Mouse (Mus musculus) regulatory T cell (primary cell): ENCODE measurements around the gene Mctp1.

ENCODE experiments used
- in situ Hi-C: fragments of 300-600 bp; cut with MboI, MseI; formaldehyde crosslinking; loops from one replicate; pipeline ENCODE4 v1.15.1; 2025; ENCODE audit warnings: high pct_unique_total_duplicates

The Mctp1 gene

GRCm38 (mm10) chr13:76823083-76823482 lies 438.7 kb downstream of the Mctp1 start:
- in situ Hi-C loops: no loop called here

- in situ Hi-C loops: no loop called here
Observed at GRCm38 (mm10) chr13:76824932-76825694, 440.8 kb downstream of the Mctp1 start.

GRCm38 (mm10) chr13:76827738-76828137 lies 443.4 kb downstream of the Mctp1 start:
- in situ Hi-C loops: no loop called here

GRCm38 (mm10) chr13:76838031-76838430 lies 453.7 kb downstream of the Mctp1 start:
- in situ Hi-C loops: no loop called here

GRCm38 (mm10) chr13:76840712-76841111 lies 456.4 kb downstream of the Mctp1 start:
- in situ Hi-C loops: loop anchor here (10.0 kb wide), 1 partner anchor 484 kb away; no protein-coding TSS in a partner anchor

- in situ Hi-C loops: loop anchor here (10.0 kb wide), 1 partner anchor 480 kb away; no protein-coding TSS in a partner anchor
Observed at GRCm38 (mm10) chr13:76844629-76845255, 460.4 kb downstream of the Mctp1 start.

- in situ Hi-C loops: no loop called here
Observed at GRCm38 (mm10) chr13:76850412-76851054, 466.2 kb downstream of the Mctp1 start.

- in situ Hi-C loops: no loop called here
Observed at GRCm38 (mm10) chr13:76854306-76854705, 470.0 kb downstream of the Mctp1 start.

- in situ Hi-C loops: no loop called here
Observed at GRCm38 (mm10) chr13:76855021-76855420, 470.7 kb downstream of the Mctp1 start.

- in situ Hi-C loops: no loop called here
Observed at GRCm38 (mm10) chr13:76857024-76857423, 472.7 kb downstream of the Mctp1 start.

GRCm38 (mm10) chr13:76858078-76858482 lies 473.7 kb downstream of the Mctp1 start:
- in situ Hi-C loops: no loop called here

- in situ Hi-C loops: no loop called here
Observed at GRCm38 (mm10) chr13:76870291-76870690, 486.0 kb downstream of the Mctp1 start.

- in situ Hi-C loops: no loop called here
Observed at GRCm38 (mm10) chr13:76877887-76878763, 493.8 kb downstream of the Mctp1 start.

- in situ Hi-C loops: no loop called here
Observed at GRCm38 (mm10) chr13:76879008-76879407, 494.7 kb downstream of the Mctp1 start.

- in situ Hi-C loops: no loop called here
Observed at GRCm38 (mm10) chr13:76884517-76885092, 500.3 kb downstream of the Mctp1 start.

- in situ Hi-C loops: no loop called here
Observed at GRCm38 (mm10) chr13:76892987-76893386, 508.7 kb downstream of the Mctp1 start.

GRCm38 (mm10) chr13:76895770-76896456 lies 511.6 kb downstream of the Mctp1 start:
- in situ Hi-C loops: no loop called here

- in situ Hi-C loops: no loop called here
Observed at GRCm38 (mm10) chr13:76896457-76896790, 512.1 kb downstream of the Mctp1 start.

- in situ Hi-C loops: no loop called here
Observed at GRCm38 (mm10) chr13:76918321-76918720, 534.0 kb downstream of the Mctp1 start.

- in situ Hi-C loops: no loop called here
Observed at GRCm38 (mm10) chr13:76926851-76927250, 542.5 kb downstream of the Mctp1 start.
